10 mouse cellular contexts compared by ENCODE assay signal in genomic region chr4:141541851-141542250, GRCm38 (mm10). TPM values are rescaled to one million over a fixed set of nuclear protein-coding genes. Genes with fewer than 3 reads are reported as not detected.
DNase-seq lines count a peak whose midpoint lies in the region; ATAC-seq and TF ChIP-seq lines count a peak whose summit lies in the region.
"Had no signal": no experiment of that assay in that cellular context is flagged by ENCODE, and none has a peak within 500 bp of the region (broad histone marks: within the 10 kb centered on the region; RNA-seq: fewer than 3 reads in every experiment).

No protein-coding gene starts in this region.

- H3K36me3 ChIP-seq in kidney, adult 2 months (ENCODE audit: control insufficient read depth, insufficient read depth, low read length), result no peaks in the 10 kb centered on the region
- no peaks in the 10 kb centered on the region for H3K36me3 ChIP-seq in kidney, embryonic 16.5 days (ENCODE audit: insufficient read depth, low read length)
- no peaks in the 10 kb centered on the region for H3K36me3 ChIP-seq in forebrain, embryonic 12.5 days (replicated peaks)
- H3K36me3 ChIP-seq in kidney, postnatal 0 days (ENCODE audit: insufficient read depth, low read length), result no peaks in the 10 kb centered on the region
- no peaks in the 10 kb centered on the region for H3K36me3 ChIP-seq in neural tube, embryonic 13.5 days
- H3K36me3 ChIP-seq in liver, embryonic 12.5 days, result no peaks in the 10 kb centered on the region
- H3K36me3 ChIP-seq: lung, embryonic 15.5 days had no signal

- H3K9me3 ChIP-seq in kidney, embryonic 16.5 days (ENCODE audit: low read length), result no peaks in the 10 kb centered on the region
- H3K9me3 ChIP-seq in forebrain, embryonic 12.5 days, result no peaks in the 10 kb centered on the region
- H3K9me3 ChIP-seq in kidney, postnatal 0 days (replicated peaks; ENCODE audit: low read length), result no peaks in the 10 kb centered on the region
- H3K9me3 ChIP-seq in neural tube, embryonic 13.5 days, result no peaks in the 10 kb centered on the region
- no peaks in the 10 kb centered on the region for H3K9me3 ChIP-seq in liver, embryonic 12.5 days (replicated peaks)
- H3K9me3 ChIP-seq: lung, embryonic 15.5 days had no signal

- no peak overlapping the region for H3K27ac ChIP-seq in kidney, adult 2 months (ENCODE audit: insufficient read depth, low read depth, low read length)
- H3K27ac ChIP-seq in kidney, embryonic 16.5 days (ENCODE audit: low read length), result no peak overlapping the region
- peak overlapping the region; percentile 67 for H3K27ac ChIP-seq in forebrain, embryonic 12.5 days
- 0 out of 2 replicates have a peak overlapping the region, but pooled peaks have one; percentile 13 for H3K27ac ChIP-seq in kidney, postnatal 0 days
- peak overlapping the region; percentile 25 for H3K27ac ChIP-seq in neural tube, embryonic 13.5 days (replicated peaks)
- no peak overlapping the region for H3K27ac ChIP-seq in liver, embryonic 12.5 days
- H3K27ac ChIP-seq: lung, embryonic 15.5 days had no signal

- 24% methylated on average over 7 of the region's 7 CpGs for WGBS in kidney, adult 2 months
- WGBS in kidney, embryonic 16.5 days, result 39% methylated on average over 7 of the region's 7 CpGs
- WGBS in forebrain, embryonic 12.5 days, result 6% methylated on average over 7 of the region's 7 CpGs
- WGBS in kidney, postnatal 0 days, result 31% methylated on average over 7 of the region's 7 CpGs
- WGBS in neural tube, embryonic 13.5 days, result 15% methylated on average over 7 of the region's 7 CpGs
- WGBS in liver, embryonic 12.5 days (ENCODE audit: insufficient replicate concordance), result 61% methylated on average over 7 of the region's 7 CpGs

- H3K4me1 ChIP-seq in kidney, adult 2 months (ENCODE audit: control insufficient read depth, insufficient read depth, low read length), result no peaks in the 10 kb centered on the region; the same call in 1 of the 2 replicates
- H3K4me1 ChIP-seq in kidney, embryonic 16.5 days (ENCODE audit: insufficient read depth, low read length), result peaks cover 9% of the 10 kb centered on the region
- H3K4me1 ChIP-seq in forebrain, embryonic 12.5 days, result peaks cover 35% of the 10 kb centered on the region
- peaks cover 3% of the 10 kb centered on the region; the same call in 1 of the 2 replicates for H3K4me1 ChIP-seq in kidney, postnatal 0 days (replicated peaks; ENCODE audit: insufficient read depth, low read length)
- peaks cover 32% of the 10 kb centered on the region for H3K4me1 ChIP-seq in neural tube, embryonic 13.5 days (replicated peaks)
- peaks cover 44% of the 10 kb centered on the region for H3K4me1 ChIP-seq in liver, embryonic 12.5 days

- no peaks in the 10 kb centered on the region for H3K27me3 ChIP-seq in kidney, adult 2 months (replicated peaks; ENCODE audit: control insufficient read depth, insufficient read depth, low read length)
- no peaks in the 10 kb centered on the region for H3K27me3 ChIP-seq in kidney, embryonic 16.5 days (ENCODE audit: insufficient read depth, low read length)
- H3K27me3 ChIP-seq in forebrain, embryonic 12.5 days, result no peaks in the 10 kb centered on the region
- no peaks in the 10 kb centered on the region for H3K27me3 ChIP-seq in kidney, postnatal 0 days (ENCODE audit: insufficient read depth, low read length)
- H3K27me3 ChIP-seq in neural tube, embryonic 13.5 days, result no peaks in the 10 kb centered on the region
- no peaks in the 10 kb centered on the region for H3K27me3 ChIP-seq in liver, embryonic 12.5 days (replicated peaks)
- H3K27me3 ChIP-seq: lung, embryonic 15.5 days had no signal

- ATAC-seq in kidney, embryonic 16.5 days (ENCODE audit: low FRiP score, low TSS enrichment), result no peak
- ATAC-seq in forebrain, embryonic 12.5 days (ENCODE audit: low FRiP score), result peak; percentile 12; the same call in 1 of the 2 replicates
- ATAC-seq in kidney, postnatal 0 days (replicated peaks; ENCODE audit: low FRiP score, low read depth), result no peak
- no peak for ATAC-seq in neural tube, embryonic 13.5 days (ENCODE audit: low read depth)
- ATAC-seq in liver, embryonic 12.5 days, result no peak

- no peak overlapping the region for H3K9ac ChIP-seq in kidney, embryonic 16.5 days (replicated peaks; ENCODE audit: low read length)
- H3K9ac ChIP-seq in forebrain, embryonic 12.5 days, result no peak overlapping the region
- no peak overlapping the region for H3K9ac ChIP-seq in kidney, postnatal 0 days (ENCODE audit: low read depth, low read length)
- no peak overlapping the region for H3K9ac ChIP-seq in neural tube, embryonic 13.5 days
- H3K9ac ChIP-seq in liver, embryonic 12.5 days, result no peak overlapping the region
- H3K9ac ChIP-seq: lung, embryonic 15.5 days had no signal

- no peak for TF ChIP-seq CTCF in kidney, adult 2 months (conservative IDR thresholded peaks at IDR 0.05; ENCODE audit: insufficient read depth, insufficient read length, low read depth, low read length)
- no peak for TF ChIP-seq CTCF in kidney, postnatal 0 days (IDR thresholded peaks at IDR 0.05; ENCODE audit: low read depth)

- DNase-seq in kidney, adult 2 months, result peak; percentile 70
- no peak for DNase-seq in kidney, postnatal 0 days (ENCODE audit: low spot score)
- DNase-seq in adrenal gland, adult 2 months, result no peak
- DNase-seq: cerebellum, adult 9-10 months; heart, postnatal 14 days had no signal

- H3K4me3 ChIP-seq in kidney, adult 2 months (ENCODE audit: insufficient read depth, low read depth, low read length), result no peak overlapping the region
- H3K4me3 ChIP-seq in kidney, embryonic 16.5 days (ENCODE audit: low read length), result no peak overlapping the region
- no peak overlapping the region for H3K4me3 ChIP-seq in forebrain, embryonic 12.5 days (replicated peaks)
- H3K4me3 ChIP-seq in kidney, postnatal 0 days (replicated peaks; ENCODE audit: low read depth, low read length), result no peak overlapping the region
- H3K4me3 ChIP-seq in neural tube, embryonic 13.5 days, result no peak overlapping the region
- no peak overlapping the region for H3K4me3 ChIP-seq in liver, embryonic 12.5 days
- H3K4me3 ChIP-seq: lung, embryonic 15.5 days had no signal

- no peak for TF ChIP-seq POLR2A in kidney, adult 2 months (IDR thresholded peaks at IDR 0.05; ENCODE audit: low read depth, low read length)

- no peak overlapping the region for H3K4me2 ChIP-seq in kidney, embryonic 16.5 days (replicated peaks; ENCODE audit: low read depth, low read length)
- H3K4me2 ChIP-seq in forebrain, embryonic 12.5 days, result peak overlapping the region; percentile 6
- peak overlapping the region; percentile 15; the same call in 1 of the 2 replicates for H3K4me2 ChIP-seq in kidney, postnatal 0 days (ENCODE audit: low read length)
- H3K4me2 ChIP-seq in neural tube, embryonic 13.5 days, result peak overlapping the region; percentile 18; the same call in 1 of the 2 replicates
- no peak overlapping the region for H3K4me2 ChIP-seq in liver, embryonic 12.5 days
- H3K4me2 ChIP-seq: lung, embryonic 15.5 days had no signal

RNA-seq across cellular contexts. Expression of gene Spen, which starts 3.5 kb away (rescaled TPM):
- 15.9 and 19.6 TPM in 2 replicates for polyA plus RNA-seq in kidney, adult 2 months (2012; rRNA removed)
- 9.3 and 10.5 TPM in 2 replicates for polyA plus RNA-seq in kidney, embryonic 16.5 days (2015; fragmentation: Nextera tagmentation; extraction: Ambion mirVana)
- polyA plus RNA-seq in forebrain, embryonic 12.5 days (2016; fragmentation: Nextera tagmentation; extraction: Ambion mirVana), result 20.3 and 20.9 TPM in 2 replicates
- 6.2 and 6.6 TPM in 2 replicates for polyA plus RNA-seq in kidney, postnatal 0 days (2015; fragmentation: Nextera tagmentation; extraction: Ambion mirVana)
- 13.8 and 19.5 TPM in 2 replicates for polyA plus RNA-seq in neural tube, embryonic 13.5 days (2015; fragmentation: Nextera tagmentation; extraction: Ambion mirVana)
- total RNA-seq in adrenal gland, adult 2 months (2021), result 10 to 100 TPM; 37.8 to 55.3 TPM
- 63.9 and 76.4 TPM in 2 replicates for polyA plus RNA-seq in adrenal gland, adult 2 months (2012; rRNA removed)
- 9.1 and 9.2 TPM in 2 replicates for polyA plus RNA-seq in liver, embryonic 12.5 days (2016; fragmentation: Nextera tagmentation; extraction: Ambion mirVana)

Comparison
In these comparisons a context has a peak if more than half of its experiments do, and no peak if none do; other contexts are left out.
1. H3K27ac ChIP-seq: peak in forebrain, embryonic 12.5 days (single experiment), kidney, postnatal 0 days (single experiment) and neural tube, embryonic 13.5 days (single experiment); none in kidney, adult 2 months (single experiment), kidney, embryonic 16.5 days (single experiment) and liver, embryonic 12.5 days (single experiment).
2. H3K4me2 ChIP-seq: peak in forebrain, embryonic 12.5 days (single experiment), kidney, postnatal 0 days (single experiment) and neural tube, embryonic 13.5 days (single experiment); none in kidney, embryonic 16.5 days (single experiment) and liver, embryonic 12.5 days (single experiment).